Mouse (Mus musculus): Measurements from ENCODE around the gene Dusp15. TPM values are rescaled to one million over a fixed set of nuclear protein-coding genes. Genes with fewer than 3 reads are reported as not detected.

Gene Dusp15
- polyA plus RNA-seq, 1 experiment: not detected

DNA sequence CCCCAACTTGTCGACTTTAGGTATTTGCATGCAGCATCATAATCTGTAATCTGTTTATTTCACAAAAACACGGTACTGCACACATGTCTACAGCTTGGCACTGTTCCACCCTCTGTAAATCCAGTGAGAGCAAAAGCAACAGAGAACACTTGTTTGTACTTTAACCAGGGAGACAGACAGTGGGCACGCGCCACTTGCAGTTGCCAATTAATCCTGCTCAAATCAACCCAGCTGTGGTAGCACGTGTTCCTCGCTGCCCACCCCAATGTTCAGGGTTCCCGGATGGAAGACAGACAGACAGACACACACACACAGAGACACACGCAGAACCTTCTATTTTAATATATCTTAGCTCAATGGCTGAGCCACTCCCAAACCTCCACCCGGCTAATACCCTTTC, 55.7 kb downstream of the Dusp15 start:
- TF ChIP-seq CTCF (IDR thresholded peaks at IDR 0.05; ENCODE audit: control insufficient read depth, insufficient read depth, low read length): no peak
- Histone ChIP-seq H3K4me1 (ENCODE audit: control insufficient read depth, insufficient read depth, low read length) (no peaks in the 10 kb centered on the region), H3K27ac (ENCODE audit: control insufficient read depth, insufficient read depth, low read depth, low read length, poor library complexity) (no peak overlapping the region), H3K4me3 (replicated peaks; ENCODE audit: control insufficient read depth, low read depth, low read length) (no peak overlapping the region)
- 93% methylated on average over 9 of the region's 9 CpGs for WGBS

Other genes with a start within 250 kb of the Dusp15 start
- gene Id1, start 215.4 kb downstream of the Dusp15 start, polyA plus RNA-seq (2011; ENCODE audit: insufficient read depth, insufficient read length, low replicate concordance, missing spikeins): 4.2 and 15.9 TPM in 2 replicates
- 1.4 TPM in 1 of 2 replicates, not detected in the other for gene Cox4i2, start 197.5 kb downstream of the Dusp15 start, polyA plus RNA-seq (2011; ENCODE audit: insufficient read depth, insufficient read length, low replicate concordance, missing spikeins)
- 97.4 and 124 TPM in 2 replicates for gene Bcl2l1, start 120.0 kb downstream of the Dusp15 start, polyA plus RNA-seq (2011; ENCODE audit: insufficient read depth, insufficient read length, low replicate concordance, missing spikeins)
- 57.0 and 74.1 TPM in 2 replicates for gene Tpx2, start 103.7 kb downstream of the Dusp15 start, polyA plus RNA-seq (2011; ENCODE audit: insufficient read depth, insufficient read length, low replicate concordance, missing spikeins)
- 1.0 TPM in 1 of 2 replicates, not detected in the other for gene Mylk2, start 40.3 kb downstream of the Dusp15 start, polyA plus RNA-seq (2011; ENCODE audit: insufficient read depth, insufficient read length, low replicate concordance, missing spikeins)
- gene Foxs1, start 18.5 kb downstream of the Dusp15 start, polyA plus RNA-seq (2011; ENCODE audit: insufficient read depth, insufficient read length, low replicate concordance, missing spikeins): not detected in 2 replicates
- gene Ttll9, start 10.8 kb upstream of the Dusp15 start, polyA plus RNA-seq (2011; ENCODE audit: insufficient read depth, insufficient read length, low replicate concordance, missing spikeins): not detected in 2 replicates
- gene Pdrg1, start 63.7 kb upstream of the Dusp15 start, polyA plus RNA-seq (2011; ENCODE audit: insufficient read depth, insufficient read length, low replicate concordance, missing spikeins): 29.8 and 30.9 TPM in 2 replicates
- gene Xkr7, start 80.2 kb upstream of the Dusp15 start, polyA plus RNA-seq (2011; ENCODE audit: insufficient read depth, insufficient read length, low replicate concordance, missing spikeins): not detected in 2 replicates
- 4.8 and 8.3 TPM in 2 replicates for gene Ccm2l, start 114.3 kb upstream of the Dusp15 start, polyA plus RNA-seq (2011; ENCODE audit: insufficient read depth, insufficient read length, low replicate concordance, missing spikeins)
- gene Hck, start 156.8 kb upstream of the Dusp15 start, polyA plus RNA-seq (2011; ENCODE audit: insufficient read depth, insufficient read length, low replicate concordance, missing spikeins): 20.0 and 54.3 TPM in 2 replicates
- gene Tm9sf4, start 209.6 kb upstream of the Dusp15 start, polyA plus RNA-seq (2011; ENCODE audit: insufficient read depth, insufficient read length, low replicate concordance, missing spikeins): 12.6 and 18.3 TPM in 2 replicates

All from bone marrow, adult 2 months (tissue).